Mouse (Mus musculus): ENCODE measurements around the gene Sectm1a. TPM values are rescaled to one million over a fixed set of nuclear protein-coding genes. Genes with fewer than 3 reads are reported as not detected.
"Not testable (repeated sequence)": the region's sequence is repeated elsewhere in the genome, so short reads cannot be mapped to it uniquely, and the experiment has no call there.

Sectm1a gene
- total RNA-seq, 2 experiments from 2014 or later = 0.88 TPM; not detected in 1

DNA sequence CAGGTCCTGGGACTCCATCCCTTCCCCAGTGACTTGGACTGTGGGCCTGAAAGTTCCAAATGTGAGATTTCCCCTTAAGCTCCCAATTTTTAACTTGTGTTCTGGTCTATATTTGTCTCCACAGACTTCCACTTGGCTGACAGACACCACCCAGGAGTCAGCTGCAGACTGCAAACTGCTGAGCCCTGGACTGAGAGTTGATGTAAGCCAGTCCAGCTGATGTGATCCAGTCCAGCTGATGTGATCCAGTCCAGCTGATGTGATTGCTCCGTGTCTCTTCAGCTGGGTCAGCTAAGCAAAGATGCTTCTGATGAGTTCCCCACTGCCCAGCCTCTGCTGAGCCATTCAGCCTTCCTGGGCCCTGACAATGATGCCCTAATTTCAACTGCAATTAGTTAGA, 29.2 kb downstream of the Sectm1a start:
- no peak for ATAC-seq (ENCODE audit: poor library complexity, severe bottlenecking)

DNA sequence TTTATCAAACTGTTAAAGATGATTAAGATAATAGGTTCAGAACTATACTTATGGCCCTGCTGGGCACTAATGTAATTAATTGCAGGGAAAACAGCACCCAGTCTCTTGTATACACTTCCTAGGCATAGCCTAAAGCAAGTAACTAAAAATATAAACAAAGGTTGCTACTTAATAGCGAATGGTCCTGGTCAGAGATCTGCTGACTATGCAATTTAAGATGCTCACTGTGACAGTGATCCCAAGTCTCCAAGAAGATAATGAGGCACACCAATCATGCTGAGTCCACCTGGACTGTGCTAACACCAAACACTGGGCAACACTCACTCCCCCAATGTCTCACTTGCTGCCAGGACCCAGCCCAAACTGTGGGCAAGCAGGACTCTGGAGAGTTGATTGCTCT, 31.2 kb downstream of the Sectm1a start:
- ATAC-seq (ENCODE audit: poor library complexity, severe bottlenecking) = no peak

DNA sequence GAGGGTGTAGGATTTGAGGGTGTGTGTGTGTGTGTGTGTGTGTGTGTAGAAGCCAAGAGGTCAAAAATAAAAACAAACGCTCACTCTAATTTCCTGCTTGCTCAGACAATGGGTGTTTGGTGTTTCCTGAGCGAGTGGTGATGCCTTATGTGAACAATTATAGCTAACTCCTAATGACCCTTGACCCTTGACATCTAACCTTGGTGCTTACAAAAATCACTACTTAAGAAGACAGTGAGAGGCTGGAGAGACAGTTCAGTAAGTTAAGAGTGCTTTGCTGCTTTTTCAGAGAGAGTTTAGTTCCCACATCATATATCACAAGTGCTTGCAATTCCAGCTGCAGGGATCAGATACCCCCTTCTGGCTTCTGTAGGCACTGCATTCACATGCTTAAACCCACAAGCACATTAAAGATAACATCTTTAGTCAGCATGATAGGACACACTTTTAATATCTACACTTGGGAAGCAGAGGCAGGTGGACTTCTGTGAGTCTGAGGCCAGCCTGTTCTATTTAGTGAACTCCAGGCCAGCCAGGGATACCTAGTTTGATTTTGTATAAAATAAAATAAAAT, 33.1 kb downstream of the Sectm1a start:
- ATAC-seq (ENCODE audit: poor library complexity, severe bottlenecking) = no peak

DNA sequence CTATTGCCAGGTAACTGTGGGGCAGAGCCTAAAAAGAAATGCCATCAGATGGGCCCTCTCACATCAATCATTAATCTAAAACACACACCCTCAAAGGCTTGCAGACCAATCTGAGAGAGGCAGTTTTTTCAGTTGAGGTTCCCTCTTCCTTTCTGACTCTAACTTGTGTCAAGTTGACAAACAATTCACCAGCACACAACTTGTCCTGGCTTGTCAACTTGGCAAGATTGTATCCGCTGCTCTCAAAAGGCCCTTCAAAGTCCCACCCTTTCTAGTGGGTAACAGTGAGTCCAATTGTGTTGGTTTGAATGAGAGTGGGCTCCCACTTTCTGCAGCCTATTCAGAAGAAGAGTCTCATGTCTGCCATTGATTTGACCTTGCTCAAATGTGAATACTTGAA, 35.7 kb downstream of the Sectm1a start:
- no peak for ATAC-seq (ENCODE audit: poor library complexity, severe bottlenecking)

DNA sequence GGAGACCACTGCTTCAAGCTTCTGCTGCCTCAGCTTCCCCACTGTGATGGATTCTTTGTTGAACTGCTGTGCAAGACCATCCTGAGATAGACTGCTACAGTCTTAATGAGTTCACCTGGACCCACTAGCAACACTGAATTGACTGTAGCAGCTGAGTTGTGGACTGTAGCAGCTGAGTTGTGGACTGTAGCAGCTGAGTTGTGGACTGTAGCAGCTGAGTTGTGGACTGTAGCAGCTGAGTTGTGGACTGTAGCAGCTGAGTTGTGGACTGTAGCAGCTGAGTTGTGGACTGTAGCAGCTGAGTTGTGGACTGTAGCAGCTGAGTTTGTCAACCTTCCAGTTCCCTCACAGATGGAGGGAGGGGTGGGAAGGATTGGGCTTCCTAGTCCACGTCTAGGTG, 38.0 kb downstream of the Sectm1a start:
- ATAC-seq (ENCODE audit: poor library complexity, severe bottlenecking) = not testable (repeated sequence)

DNA sequence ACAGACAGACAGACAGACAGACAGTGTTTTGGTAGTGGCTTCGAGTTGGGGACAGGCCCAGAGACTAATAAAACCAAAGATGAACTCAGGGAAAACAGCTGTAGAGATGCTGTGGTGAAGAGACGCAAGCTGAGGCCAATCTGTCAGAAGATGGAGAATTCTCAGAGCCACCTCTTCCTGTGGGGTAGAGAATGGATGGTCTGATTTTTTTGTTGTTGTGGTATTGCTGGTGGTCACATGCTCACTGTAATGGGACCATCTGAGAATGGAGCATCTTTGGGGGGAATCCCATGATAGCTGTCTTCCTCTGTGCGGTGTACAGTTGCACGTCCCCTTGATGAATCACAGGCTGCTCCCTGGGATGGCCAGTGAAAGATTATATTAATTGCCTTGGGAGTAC, 38.5 kb downstream of the Sectm1a start:
- no peak for ATAC-seq (ENCODE audit: poor library complexity, severe bottlenecking)

DNA sequence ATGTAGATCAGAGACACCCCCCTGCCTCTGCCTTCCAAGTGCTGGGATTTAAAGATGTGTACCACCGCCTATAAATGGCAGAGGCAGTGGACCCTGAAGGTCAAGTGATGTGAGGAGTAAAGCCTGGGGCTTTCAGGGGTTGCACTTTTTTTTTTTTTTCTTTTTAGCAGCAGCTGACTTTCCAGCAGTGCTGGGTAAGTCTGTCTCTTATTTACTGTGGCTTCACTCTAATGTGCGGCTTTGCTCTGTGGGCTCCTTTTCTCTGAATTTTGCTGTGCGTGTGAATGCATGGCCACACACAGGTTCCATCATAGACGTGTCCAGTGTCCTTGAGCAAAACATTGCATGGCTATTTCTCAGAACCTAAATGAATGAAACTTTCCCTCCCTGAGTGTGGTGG, 39.4 kb downstream of the Sectm1a start:
- no peak for ATAC-seq (ENCODE audit: poor library complexity, severe bottlenecking)

DNA sequence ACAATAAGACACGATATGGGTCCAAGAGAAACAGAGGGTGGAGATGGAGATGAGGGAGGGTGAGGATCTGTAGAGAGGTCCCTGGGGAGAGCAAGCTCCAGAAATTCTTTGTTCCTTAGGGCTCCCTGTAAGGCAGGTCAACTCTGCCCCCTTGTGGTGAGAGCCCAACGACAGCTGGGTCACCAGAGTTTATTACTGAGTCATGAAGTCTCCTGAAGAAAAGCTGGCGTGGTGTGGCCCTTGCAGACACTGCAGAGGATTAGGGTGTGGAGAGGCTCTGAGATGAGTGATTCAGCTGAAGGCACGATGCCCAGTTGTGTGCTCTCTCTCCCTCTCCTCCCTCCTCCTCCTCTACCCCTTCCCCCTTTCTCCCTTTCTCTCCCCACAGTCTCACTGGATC, 39.8 kb downstream of the Sectm1a start:
- ATAC-seq (ENCODE audit: poor library complexity, severe bottlenecking) = peak; percentile 65

DNA sequence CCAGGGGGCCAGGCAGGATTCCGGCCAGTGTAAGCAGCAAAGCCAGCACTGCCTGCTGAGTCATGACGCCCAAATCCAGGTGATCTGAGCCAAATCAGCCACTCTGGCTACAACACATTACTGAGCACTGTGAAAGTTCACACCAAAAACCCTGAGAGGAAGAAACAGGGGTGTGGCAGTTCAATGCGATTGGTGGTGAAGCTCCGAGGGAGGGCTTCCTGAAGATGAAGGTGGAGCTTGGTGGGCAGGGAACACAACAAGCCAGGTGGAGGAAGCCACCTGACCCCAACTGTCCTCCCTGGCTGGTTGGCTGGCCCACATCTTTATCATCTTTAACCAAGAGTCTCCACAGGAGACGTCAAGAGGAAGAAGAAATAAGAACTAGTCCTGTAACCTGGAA, 41.7 kb downstream of the Sectm1a start, which contains the start of gene Cd7:
Gene Cd7, minus strand, starts transcription at position 117 of the 400 bp plus-strand sequence.
- ATAC-seq (ENCODE audit: poor library complexity, severe bottlenecking) = peak; percentile 53

DNA sequence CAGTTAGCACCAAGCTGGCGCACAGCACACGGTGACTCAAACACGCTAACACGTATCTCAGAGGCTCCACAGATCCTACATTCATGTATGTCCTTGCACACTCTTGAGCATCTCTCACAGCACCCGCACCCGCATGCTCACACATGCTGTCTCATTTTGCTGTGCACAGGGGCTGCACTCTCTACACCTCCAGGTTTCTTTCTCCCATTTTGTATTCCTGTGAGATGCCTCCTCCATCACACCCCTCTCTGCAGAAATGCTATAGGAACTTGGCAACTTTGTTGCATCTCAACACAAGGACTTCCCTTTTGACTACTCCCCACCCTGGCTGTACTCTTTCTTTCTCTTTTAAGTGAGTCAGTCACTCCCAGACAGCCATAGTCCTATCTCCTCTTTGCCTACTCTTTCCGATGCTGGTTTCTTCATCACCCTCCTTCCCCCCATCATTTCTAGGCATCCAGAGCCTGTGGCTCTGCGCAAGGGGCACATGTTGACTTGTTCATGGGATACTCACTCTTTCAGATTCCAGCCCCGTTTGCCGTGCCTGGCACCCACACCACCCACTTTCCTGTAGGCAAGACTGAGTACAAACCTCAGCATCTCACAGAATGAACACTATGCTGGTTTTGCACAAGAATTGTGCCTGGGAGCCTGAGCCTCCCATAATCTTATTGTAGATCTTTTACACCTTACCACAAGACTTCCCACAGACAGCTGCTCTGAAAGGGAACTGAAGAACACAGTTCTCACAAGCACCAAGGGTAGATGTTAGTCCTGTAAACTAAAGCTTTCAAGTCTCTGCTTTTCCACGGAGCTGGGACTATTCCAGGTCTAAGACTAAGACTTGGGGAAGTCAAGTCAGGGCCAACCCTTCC, 42.4 kb downstream of the Sectm1a start:
- ATAC-seq (ENCODE audit: poor library complexity, severe bottlenecking) = peak; percentile 28; the same call in 1 of the 2 replicates

DNA sequence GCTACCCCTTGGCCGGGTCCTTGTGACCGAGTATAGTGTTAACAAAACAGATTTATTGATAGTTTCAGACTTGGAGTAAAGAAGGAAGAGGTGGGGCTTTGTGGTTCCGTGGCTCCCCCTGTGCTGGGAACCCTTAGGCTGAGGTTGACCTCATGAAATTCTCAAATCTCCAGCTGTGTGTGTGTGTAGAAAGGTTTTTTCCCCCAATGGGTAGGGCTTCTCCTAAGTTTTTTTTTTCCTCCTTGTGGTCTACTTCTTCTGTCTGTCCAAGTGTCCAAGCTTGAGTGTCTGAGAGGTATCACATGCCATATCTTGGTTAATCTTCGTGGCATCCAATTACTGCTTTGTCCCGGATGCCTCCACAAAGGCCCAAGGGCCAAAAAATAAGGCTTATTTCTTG, 47.9 kb downstream of the Sectm1a start:
- no peak for ATAC-seq (ENCODE audit: poor library complexity, severe bottlenecking)

DNA sequence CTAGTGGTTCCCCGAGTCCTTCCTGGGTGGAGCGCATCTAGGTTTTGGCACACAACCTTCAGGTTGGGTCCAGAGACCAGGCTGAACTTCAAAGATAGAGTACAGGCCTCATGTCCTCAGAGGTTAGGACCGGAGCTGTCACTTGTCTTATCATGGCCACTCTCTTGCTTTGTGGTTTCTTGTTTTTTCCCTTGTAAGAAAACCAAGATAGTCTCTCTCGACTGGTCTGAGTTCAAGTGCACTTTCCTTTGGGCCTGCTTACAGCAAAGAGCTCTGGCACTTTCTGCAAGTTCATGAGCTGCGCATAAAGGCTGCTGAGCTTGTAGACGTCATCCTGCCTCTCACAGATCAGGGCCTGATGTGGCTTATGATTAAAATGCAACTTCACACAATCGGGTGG, 53.8 kb downstream of the Sectm1a start:
- ATAC-seq (ENCODE audit: poor library complexity, severe bottlenecking) = peak; percentile 40

DNA sequence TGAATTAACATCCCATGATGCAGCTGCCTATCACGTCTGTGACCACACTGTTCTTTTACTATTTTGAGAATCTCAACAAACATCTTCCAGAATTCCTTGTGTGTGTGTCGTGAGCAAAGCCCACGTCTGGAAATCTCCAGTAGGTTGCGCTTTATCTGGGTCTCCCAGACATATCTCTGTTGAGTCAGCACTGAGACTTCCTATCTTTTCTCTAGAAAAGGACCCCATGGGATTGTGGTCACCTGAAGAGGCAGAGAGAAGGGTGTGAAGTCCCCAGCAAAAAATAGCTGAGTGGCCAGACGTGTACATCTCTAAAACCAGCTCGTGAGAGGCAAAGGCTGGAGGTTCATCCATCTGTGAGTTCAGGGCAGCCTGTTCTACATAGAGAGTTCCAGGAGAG, 56.9 kb downstream of the Sectm1a start:
- ATAC-seq (ENCODE audit: poor library complexity, severe bottlenecking) = no peak

DNA sequence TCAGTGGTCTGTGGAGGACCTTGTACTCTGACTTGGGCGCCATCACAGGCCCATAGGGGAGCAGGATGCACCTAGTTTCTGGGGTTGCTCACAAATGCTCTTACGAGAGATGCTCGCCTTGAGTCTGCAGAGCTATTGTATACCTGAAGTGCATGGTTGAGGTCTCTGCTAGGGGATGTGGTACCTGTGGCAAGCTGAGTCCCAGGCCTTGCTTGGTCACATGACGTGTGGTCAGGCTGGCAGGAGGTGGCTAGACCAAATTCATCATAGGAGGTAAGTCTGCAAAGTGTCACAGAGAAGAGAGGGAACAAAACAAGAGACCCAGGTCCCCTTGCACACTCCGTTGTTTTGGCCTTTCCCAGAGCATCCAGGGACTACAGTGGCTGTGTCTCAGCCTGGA, 61.5 kb downstream of the Sectm1a start:
- peak; percentile 61 for ATAC-seq (ENCODE audit: poor library complexity, severe bottlenecking)

DNA sequence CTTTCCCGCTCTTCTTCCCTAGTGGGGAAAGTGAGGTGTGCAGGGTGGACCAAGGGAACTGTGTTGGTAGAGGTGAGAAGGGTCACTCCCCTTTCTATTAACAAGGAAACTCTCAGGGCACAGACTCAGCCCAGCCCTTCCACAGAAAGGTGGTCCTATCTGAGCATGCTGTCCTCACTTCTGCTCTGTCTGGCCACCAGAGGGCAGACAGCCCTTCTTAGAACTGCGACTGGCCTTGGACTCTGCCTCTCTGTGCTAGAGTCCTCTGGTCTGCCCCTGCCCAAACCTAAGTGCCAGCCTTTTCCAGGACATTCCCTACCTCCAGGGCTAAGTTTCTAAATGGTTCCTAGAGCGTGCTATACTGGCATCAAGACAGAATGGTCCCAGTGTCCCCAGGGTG, 63.3 kb downstream of the Sectm1a start:
- peak; percentile 72 for ATAC-seq (ENCODE audit: poor library complexity, severe bottlenecking)

Other genes starting within 250 kb of the Sectm1a start
- 0.30 and 1.2 TPM in 2 replicates for gene Ccdc57, start 148.3 kb downstream of the Sectm1a start, total RNA-seq (2015)
- 2.1 and 2.4 TPM in 2 replicates for gene Ccdc57, start 148.3 kb downstream of the Sectm1a start, total RNA-seq (2017)
- 21.4 and 24.6 TPM in 2 replicates for gene Slc16a3, start 132.7 kb downstream of the Sectm1a start, total RNA-seq (2015)
- gene Slc16a3, start 132.7 kb downstream of the Sectm1a start, total RNA-seq (2017) = 35.2 and 40.7 TPM in 2 replicates
- gene Csnk1d, start 89.9 kb downstream of the Sectm1a start, total RNA-seq (2015) = 56.0 and 64.8 TPM in 2 replicates
- 67.8 and 69.7 TPM in 2 replicates for gene Csnk1d, start 89.9 kb downstream of the Sectm1a start, total RNA-seq (2017)
- gene Cd7, start 41.8 kb downstream of the Sectm1a start, total RNA-seq (2015) = 52.3 and 53.9 TPM in 2 replicates
- 14.8 and 17.3 TPM in 2 replicates for gene Cd7, start 41.8 kb downstream of the Sectm1a start, total RNA-seq (2017)
- not detected in 2 replicates for gene Sectm1b, start 17.7 kb downstream of the Sectm1a start, total RNA-seq (2015)
- gene Sectm1b, start 17.7 kb downstream of the Sectm1a start, total RNA-seq (2017) = not detected in 2 replicates
- not detected in 2 replicates for gene Tex19.2, start 37.5 kb upstream of the Sectm1a start, total RNA-seq (2015)
- not detected in 2 replicates for gene Tex19.2, start 37.5 kb upstream of the Sectm1a start, total RNA-seq (2017)
- not detected in 2 replicates for gene Tex19.1, start 64.9 kb upstream of the Sectm1a start, total RNA-seq (2015)
- not detected in 2 replicates for gene Tex19.1, start 64.9 kb upstream of the Sectm1a start, total RNA-seq (2017)
- gene Uts2r, start 79.1 kb upstream of the Sectm1a start, total RNA-seq (2015) = not detected in 2 replicates
- not detected in 2 replicates for gene Uts2r, start 79.1 kb upstream of the Sectm1a start, total RNA-seq (2017)
- 1.5 and 3.1 TPM in 2 replicates for gene Hexdc, start 123.2 kb upstream of the Sectm1a start, total RNA-seq (2015)
- 3.6 and 3.9 TPM in 2 replicates for gene Hexdc, start 123.2 kb upstream of the Sectm1a start, total RNA-seq (2017)
- gene Ogfod3, start 123.5 kb upstream of the Sectm1a start, total RNA-seq (2015) = 7.0 and 11.7 TPM in 2 replicates
- 2.0 and 5.5 TPM in 2 replicates for gene Ogfod3, start 123.5 kb upstream of the Sectm1a start, total RNA-seq (2017)
- 65.8 and 70.5 TPM in 2 replicates for gene Cybc1, start 148.1 kb upstream of the Sectm1a start, total RNA-seq (2015)
- gene Cybc1, start 148.1 kb upstream of the Sectm1a start, total RNA-seq (2017) = 59.2 and 71.8 TPM in 2 replicates
- 16.9 and 18.3 TPM in 2 replicates for gene Narf, start 156.0 kb upstream of the Sectm1a start, total RNA-seq (2015)
- gene Narf, start 156.0 kb upstream of the Sectm1a start, total RNA-seq (2017) = 32.1 and 35.8 TPM in 2 replicates
- gene Foxk2, start 178.8 kb upstream of the Sectm1a start, total RNA-seq (2015) = 16.3 and 17.8 TPM in 2 replicates
- 16.9 and 24.8 TPM in 2 replicates for gene Foxk2, start 178.8 kb upstream of the Sectm1a start, total RNA-seq (2017)

Measured in megakaryocyte, adult 5-6 weeks (primary cell).